Mouse (Mus musculus) heart, adult 2 months (tissue): ENCODE data around the gene Acads. TPM values are rescaled to one million over a fixed set of nuclear protein-coding genes. Genes with fewer than 3 reads are reported as not detected.

Source experiments
- DNase-seq, 2 experiments: peaks; one replicate each; pipeline ENCODE4 v3.0.0; 2021
- H3K27ac ChIP-seq: fragments of 200-600 bp; 2 replicates; pipeline ENCODE4 v1.8.1; 2022
- H3K27me3 ChIP-seq: fragments of 200-500 bp; 2 replicates; pipeline ENCODE4 v1.6.1; 2012; ENCODE audit warnings: mild to moderate bottlenecking, low read length, inconsistent platforms, mixed read lengths; ENCODE audit not compliant: control insufficient read depth, insufficient read depth
- H3K36me3 ChIP-seq: fragments of 200-500 bp; 2 replicates; pipeline ENCODE4 v1.6.1; 2012; ENCODE audit warnings: low read length, inconsistent platforms; ENCODE audit not compliant: control insufficient read depth, insufficient read depth
- H3K4me1 ChIP-seq: fragments of 200-500 bp; 2 replicates; pipeline ENCODE4 v1.6.1; 2011; ENCODE audit warnings: low read length; ENCODE audit not compliant: control insufficient read depth, insufficient read depth
- H3K4me3 ChIP-seq: fragments of 200-600 bp; 2 replicates; pipeline ENCODE4 v1.8.1; 2022
- H3K79me2 ChIP-seq: fragments of 200-500 bp; replicated peaks from 2 replicates; pipeline ENCODE4 v1.6.1; 2012; ENCODE audit warnings: mild to moderate bottlenecking, inconsistent platforms, low read length, moderate library complexity, mixed read lengths; ENCODE audit not compliant: control insufficient read depth, insufficient read depth
- H3K9ac ChIP-seq: fragments of 200-500 bp; 2 replicates; pipeline ENCODE4 v1.6.1; 2012; ENCODE audit warnings: low read depth, mild to moderate bottlenecking, control low read depth, inconsistent platforms, low read length, mixed read lengths
- CTCF ChIP-seq: fragments of 200-600 bp; IDR thresholded peaks from 2 replicates; pipeline ENCODE4 v1.8.1; 2022; ENCODE audit warnings: antibody characterized with exemption, mild to moderate bottlenecking, moderate library complexity
- EP300 ChIP-seq: fragments of 200-500 bp; IDR thresholded peaks from 2 replicates; pipeline ENCODE4 v1.6.1; 2011; ENCODE audit warnings: low read depth, low read length, control low read depth; ENCODE audit not compliant: insufficient read depth
- POLR2A ChIP-seq: fragments of 200-500 bp; IDR thresholded peaks from 2 replicates; pipeline ENCODE4 v1.6.1; 2011; ENCODE audit warnings: mild to moderate bottlenecking, low read depth, low read length, control low read depth; ENCODE audit not compliant: insufficient read depth
- whole genome bisulfite sequencing: fragments of 180-500 bp; shearing (Covaris S2); methylation state at CpG from one replicate; pipeline ENCODE4 v1.1.7; 2018; 5-methylcytosine and 5-hydroxymethylcytosine counted together
- intact Hi-C: fragments of 180-260 bp; cut with DNase I; formaldehyde crosslinking; loops from one replicate; pipeline ENCODE4 v1.15.1; 2025
- polyA plus RNA-seq: library from polyadenylated mRNA; depleted of rRNA; stranded (reverse); fragments of >200 nt; gene quantifications from 2 replicates; pipeline ENCODE4 v1.2.3, GENCODE M21; 2012
- total RNA-seq, 2 experiments: library from RNA; stranded (reverse); gene quantifications; 2 replicates each; pipeline ENCODE4 v1.2.3; 2021

Acads gene
- total and polyA plus RNA-seq, 3 experiments = 199 to 256 (median 228) TPM

DNA sequence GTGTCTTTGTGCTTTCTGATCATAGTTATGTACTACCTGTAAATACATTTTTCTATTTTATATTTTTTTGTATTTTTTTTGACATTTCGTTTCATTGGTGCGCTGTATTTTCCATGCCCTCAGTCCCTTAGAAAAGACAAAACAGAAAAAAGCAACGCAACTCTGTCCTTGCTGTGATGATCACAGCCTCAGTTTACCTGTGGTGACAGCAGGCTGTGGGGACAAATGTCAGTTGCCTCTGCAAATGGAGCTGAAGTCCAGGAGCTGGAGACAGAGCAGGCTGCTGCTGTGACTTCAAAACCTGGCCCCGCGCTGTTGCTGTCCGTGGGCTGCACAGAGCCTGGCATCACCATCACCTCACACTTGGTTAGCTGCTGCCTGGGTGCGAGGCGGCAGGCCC is 21.0 kb downstream of the Acads start, which contains the start of gene Gm10401:
TSS of gene Gm10401 (minus strand) at position 101 of the 400 bp plus-strand sequence.
- 92% methylated on average over 8 of the region's 8 CpGs for WGBS
- Histone ChIP-seq H3K9ac (no peak within 1 kb of the TSS), H3K27ac (no peak within 1 kb of the TSS), H3K36me3 (no peaks in the 10 kb centered on the region), H3K4me3 (no peak within 1 kb of the TSS), H3K27me3 (no peaks in the 10 kb centered on the region), H3K79me2 (no peaks in the 10 kb centered on the region), H3K4me1 (no peaks in the 10 kb centered on the region)
- intact Hi-C loops = no loop called here
- TF ChIP-seq POLR2A (no peak), EP300 (no peak), CTCF (no peak)
- no peak for DNase-seq

DNA sequence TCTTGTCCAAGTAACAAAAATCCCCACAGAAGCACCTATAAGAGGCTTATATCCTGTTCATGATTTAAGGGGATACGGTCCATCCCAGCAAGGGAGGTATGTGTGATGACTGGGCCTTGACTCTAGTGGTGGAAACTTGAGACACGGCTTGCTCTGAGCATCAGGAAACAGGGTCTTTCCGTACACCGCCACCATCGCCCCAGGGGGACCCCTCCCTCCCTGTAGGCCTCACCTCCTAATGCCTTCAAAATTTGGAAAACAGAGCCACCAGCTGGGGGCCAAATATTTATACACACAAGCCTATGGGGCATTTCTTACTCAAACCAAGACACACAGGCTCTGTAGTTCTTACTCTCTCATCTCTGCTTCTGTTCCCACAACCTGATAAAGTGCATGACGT is 27.4 kb downstream of the Acads start:
- intact Hi-C loops = no loop called here
- no peaks in the 10 kb centered on the region for H3K36me3 ChIP-seq

DNA sequence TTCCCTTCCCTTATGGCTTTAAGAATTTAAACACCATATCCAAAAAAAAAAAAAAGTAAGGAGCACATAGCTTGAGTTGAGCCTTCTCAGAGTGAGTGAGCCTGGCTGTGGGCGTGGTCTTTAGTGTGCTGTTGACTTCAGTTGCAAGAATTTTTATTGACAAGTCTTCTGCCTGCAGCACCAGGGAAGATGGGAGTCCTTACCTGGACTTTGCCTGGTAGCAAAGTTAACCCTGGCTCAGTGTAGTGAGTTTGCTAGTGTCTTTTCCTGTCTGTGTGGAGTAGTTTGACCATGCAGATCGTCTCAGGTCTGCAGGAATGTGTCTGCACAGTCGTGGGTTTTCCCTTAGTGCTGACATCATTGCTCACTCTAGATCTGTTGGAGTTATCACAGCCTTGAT is 28.1 kb downstream of the Acads start:
- no peak overlapping the region for H3K27ac ChIP-seq
- H3K79me2 ChIP-seq = peaks cover 4% of the 10 kb centered on the region; the same call in 1 of the 2 replicates
- TF ChIP-seq EP300 (no peak), POLR2A (no peak), CTCF (no peak)
- DNase-seq = no peak
- H3K4me1 ChIP-seq = no peaks in the 10 kb centered on the region
- H3K36me3 ChIP-seq = no peaks in the 10 kb centered on the region
- 49% methylated on average over 3 of the region's 3 CpGs for WGBS
- intact Hi-C loops = no loop called here
- no peak overlapping the region for H3K9ac ChIP-seq
- H3K27me3 ChIP-seq = no peaks in the 10 kb centered on the region
- H3K4me3 ChIP-seq = no peak overlapping the region

More for the DNA sequence above, 27.4 kb downstream of the Acads start:
- H3K9ac ChIP-seq = no peak overlapping the region
- no peak for TF ChIP-seq EP300
- no peak for TF ChIP-seq POLR2A
- no peak for TF ChIP-seq CTCF
- H3K27me3 ChIP-seq = no peaks in the 10 kb centered on the region
- H3K4me3 ChIP-seq = no peak overlapping the region
- DNase-seq = no peak
- no peak overlapping the region for H3K27ac ChIP-seq
- peaks cover 4% of the 10 kb centered on the region; the same call in 1 of the 2 replicates for H3K79me2 ChIP-seq
- WGBS = 88% methylated on average over 6 of the region's 6 CpGs
- H3K4me1 ChIP-seq = no peaks in the 10 kb centered on the region

DNA sequence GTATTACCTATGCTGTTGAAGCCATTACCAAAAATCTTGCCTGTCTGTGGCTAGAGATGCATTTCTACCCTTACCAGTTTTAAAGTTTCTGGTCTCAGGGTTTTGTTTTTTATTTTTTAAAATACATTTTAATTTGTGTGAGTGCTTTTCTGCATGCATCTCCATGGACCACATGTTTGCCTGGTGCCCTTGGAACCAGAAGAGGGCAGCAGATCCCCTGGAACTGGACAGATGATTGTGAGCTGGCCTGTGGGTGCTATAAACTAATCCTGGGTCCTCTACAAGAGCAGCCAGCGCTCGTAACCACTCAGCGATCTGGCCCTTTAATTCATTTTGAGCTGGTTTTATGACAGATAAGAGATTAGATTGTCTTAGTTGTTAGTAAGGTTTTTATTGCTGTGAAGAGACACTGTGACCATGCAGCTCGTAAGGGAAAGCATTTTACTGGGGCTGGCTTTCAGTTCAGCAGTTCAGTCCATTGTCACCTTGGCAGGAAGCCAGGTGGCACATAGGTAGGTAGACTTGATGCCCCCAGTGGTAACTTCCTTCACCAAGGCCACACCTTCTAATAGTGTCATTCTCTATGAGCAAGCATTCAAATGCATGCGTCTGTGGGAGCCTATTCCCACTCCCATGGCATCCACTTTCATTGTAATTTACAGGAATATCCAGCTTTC is 29.4 kb downstream of the Acads start:
- no peak overlapping the region for H3K9ac ChIP-seq
- no peak overlapping the region for H3K4me3 ChIP-seq
- no peak for DNase-seq
- H3K79me2 ChIP-seq = peaks cover 4% of the 10 kb centered on the region; the same call in 1 of the 2 replicates
- H3K27ac ChIP-seq = no peak overlapping the region
- 96% methylated on average over 5 of the region's 5 CpGs for whole genome bisulfite sequencing
- H3K36me3 ChIP-seq = no peaks in the 10 kb centered on the region
- TF ChIP-seq POLR2A (no peak), EP300 (no peak), CTCF (peak; percentile 38; the same call in 1 of the 2 replicates)
- no peaks in the 10 kb centered on the region for H3K4me1 ChIP-seq
- no peaks in the 10 kb centered on the region for H3K27me3 ChIP-seq
- intact Hi-C loops = no loop called here

DNA sequence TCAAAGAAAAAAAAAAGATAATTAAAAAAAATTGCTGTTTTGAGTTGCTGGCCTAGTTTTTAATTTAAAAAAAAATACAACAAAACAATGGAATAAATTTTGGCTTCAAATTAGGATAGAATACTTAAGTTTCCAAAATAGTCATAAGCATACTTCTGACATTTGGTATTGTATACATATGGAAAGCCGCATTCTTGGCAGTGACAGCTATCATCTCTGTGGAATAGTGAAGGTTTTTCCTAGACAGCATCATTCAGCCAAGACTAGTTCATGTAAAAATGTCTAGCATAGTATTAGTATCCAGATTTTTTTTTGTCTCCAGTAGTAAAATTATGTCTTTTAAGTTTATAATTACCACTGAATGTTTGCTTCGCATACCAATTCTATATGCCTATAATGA is 33.5 kb downstream of the Acads start:
- H3K4me1 ChIP-seq = no peaks in the 10 kb centered on the region
- H3K79me2 ChIP-seq = peaks cover 4% of the 10 kb centered on the region; the same call in 1 of the 2 replicates
- no peak overlapping the region for H3K9ac ChIP-seq
- no peaks in the 10 kb centered on the region for H3K36me3 ChIP-seq
- no peak overlapping the region for H3K27ac ChIP-seq
- no peak overlapping the region for H3K4me3 ChIP-seq
- TF ChIP-seq CTCF (no peak), POLR2A (no peak), EP300 (no peak)
- WGBS = 97% methylated on average over 2 of the region's 2 CpGs
- no peaks in the 10 kb centered on the region for H3K27me3 ChIP-seq
- intact Hi-C loops = no loop called here
- no peak for DNase-seq

DNA sequence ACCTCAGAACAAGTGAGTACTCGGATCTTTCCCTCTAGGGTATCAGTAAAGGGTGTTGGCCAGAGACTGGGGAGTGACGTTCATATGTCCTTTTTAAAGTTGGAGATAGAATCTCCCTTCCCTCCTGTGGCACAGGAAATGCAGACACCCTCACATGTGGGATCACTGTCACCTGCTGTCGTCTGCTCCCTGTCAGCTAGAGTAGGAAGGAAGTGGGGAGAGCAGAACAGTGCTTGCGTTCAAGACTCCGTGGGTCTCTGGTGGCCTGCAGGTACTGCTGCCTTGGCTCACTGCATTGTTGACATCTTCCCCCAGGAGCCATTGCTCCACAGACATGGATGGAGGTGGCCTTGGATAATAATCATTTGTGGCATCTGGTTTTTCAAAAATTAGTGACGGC is 35.7 kb downstream of the Acads start:
- intact Hi-C loops = no loop called here
- Histone ChIP-seq H3K9ac (no peak overlapping the region), H3K27ac (no peak overlapping the region), H3K27me3 (no peaks in the 10 kb centered on the region), H3K4me1 (no peaks in the 10 kb centered on the region), H3K79me2 (peaks cover 1% of the 10 kb centered on the region), H3K4me3 (no peak overlapping the region), H3K36me3 (no peaks in the 10 kb centered on the region)
- DNase-seq = no peak
- 59% methylated on average over 6 of the region's 6 CpGs for WGBS
- TF ChIP-seq EP300 (no peak), POLR2A (no peak), CTCF (no peak)

- 78% methylated on average over 5 of the region's 5 CpGs for WGBS
- no peaks in the 10 kb centered on the region for H3K36me3 ChIP-seq
- no peak for DNase-seq
- no peak overlapping the region for H3K4me3 ChIP-seq
- no peak for TF ChIP-seq EP300
- no peak for TF ChIP-seq CTCF
- TF ChIP-seq POLR2A = no peak
- H3K9ac ChIP-seq = no peak overlapping the region
- no peaks in the 10 kb centered on the region for H3K27me3 ChIP-seq
- intact Hi-C loops = no loop called here
- no peak overlapping the region for H3K27ac ChIP-seq
- no peaks in the 10 kb centered on the region for H3K4me1 ChIP-seq
- H3K79me2 ChIP-seq = peaks cover 1% of the 10 kb centered on the region
Observed at GRCm38 (mm10) chr5:115081636-115082035, 37.5 kb downstream of the Acads start.
